Mouse (Mus musculus): ENCODE data around the gene Hadhb. TPM values are rescaled to one million over a fixed set of nuclear protein-coding genes. Genes with fewer than 3 reads are reported as not detected.

The Hadhb gene
- polyA plus RNA-seq, 1 experiment from 2014 or later = 124 TPM

MicroRNAs encoded within 50 kb of the gene (microRNA counts, 519-probe panel; counts per million panel counts)
- 114 counts per million for microRNA mmu-miR-1960

Small RNA genes within 50 kb of the gene (microRNA-seq; reads per million reads assigned to microRNA genes)
- gene Mir1960 = 3.5 reads per million, percentile 5 among the genes with 10 or more reads in this experiment

Other genes starting within 250 kb of the Hadhb start
- gene Il6, start 142.1 kb upstream of the Hadhb start, polyA plus RNA-seq (2015; fragmentation: Nextera tagmentation; extraction: Ambion mirVana) = 0.28 and 0.32 TPM in 2 replicates
- 272 and 296 TPM in 2 replicates for gene Tyms, start 81.6 kb upstream of the Hadhb start, polyA plus RNA-seq (2015; fragmentation: Nextera tagmentation; extraction: Ambion mirVana)
- gene Garem2, start 50.1 kb upstream of the Hadhb start, polyA plus RNA-seq (2015; fragmentation: Nextera tagmentation; extraction: Ambion mirVana) = 0.03 TPM in 2 replicates
- gene 3110082J24Rik, start 49.2 kb upstream of the Hadhb start, polyA plus RNA-seq (2015; fragmentation: Nextera tagmentation; extraction: Ambion mirVana) = not detected in 2 replicates
- gene Hadha, start 86 bp upstream of the Hadhb start, polyA plus RNA-seq (2015; fragmentation: Nextera tagmentation; extraction: Ambion mirVana) = 79.5 and 91.8 TPM in 2 replicates
- not detected in 2 replicates for gene Adgrf3, start 50.5 kb downstream of the Hadhb start, polyA plus RNA-seq (2015; fragmentation: Nextera tagmentation; extraction: Ambion mirVana)
- gene Selenoi, start 77.3 kb downstream of the Hadhb start, polyA plus RNA-seq (2015; fragmentation: Nextera tagmentation; extraction: Ambion mirVana) = 14.0 and 21.3 TPM in 2 replicates
- gene Drc1, start 126.1 kb downstream of the Hadhb start, polyA plus RNA-seq (2015; fragmentation: Nextera tagmentation; extraction: Ambion mirVana) = 1.8 TPM in 2 replicates